Comparison of ENCODE assay signal across 13 mouse cellular contexts in the genomic region with DNA sequence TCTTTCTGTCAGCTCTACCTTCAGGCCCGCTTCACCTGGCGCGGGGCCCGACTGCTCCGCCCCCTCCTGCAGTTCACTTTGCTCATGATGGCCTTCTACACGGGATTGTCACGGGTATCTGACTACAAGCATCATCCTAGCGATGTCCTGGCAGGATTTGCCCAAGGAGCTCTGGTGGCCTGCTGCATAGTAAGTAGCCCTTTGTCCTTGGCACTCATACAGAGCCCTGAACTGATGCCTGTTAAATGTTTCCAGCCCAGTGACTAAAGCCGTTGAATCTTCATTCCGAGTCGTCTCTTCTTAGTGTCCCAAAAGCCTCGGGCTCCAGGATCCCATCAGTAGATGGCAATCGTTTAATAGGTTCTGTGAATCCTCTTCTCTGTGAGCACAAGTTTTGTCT.
DNase-seq lines count a peak whose midpoint lies in the region.
"Had no signal": no experiment of that assay in that cellular context is flagged by ENCODE, and none has a peak within 500 bp of the region (broad histone marks: within the 10 kb centered on the region; RNA-seq: fewer than 3 reads in every experiment).

No protein-coding gene starts in this region.

- peak; percentile 5 for DNase-seq in cerebellum, adult 11-12 months
- DNase-seq in cerebellum, postnatal 36 days, result no peak
- peak; percentile 15 to 19 for DNase-seq in left cerebral cortex, postnatal 14 days (ENCODE audit: low spot score in 2 of 2)
- DNase-seq in left cerebral cortex, adult 18-20 months (ENCODE audit: low spot score in 2 of 2), result no peak
- DNase-seq in adrenal gland, postnatal 25 days, result peak; percentile 33
- peak; percentile 50 to 56 for DNase-seq in cerebellum, postnatal 14 days
- no peak for DNase-seq in heart, postnatal 10 days
- no peak for DNase-seq in kidney, postnatal 10 days
- DNase-seq: B cell, adult 2 months; gastrocnemius, postnatal 10 days; kidney, adult 11 months; lung, embryonic 14.5 days; right cerebral cortex, postnatal 25 days had no signal

- intact Hi-C loops in left cerebral cortex, postnatal 14 days (cut with DNase I), result no loop called here
- intact Hi-C loops in heart, postnatal 10 days (cut with DNase I), result loop anchor here (5.0 kb wide), 2 partner anchors 88 to 333 kb away; no protein-coding TSS in a partner anchor

Comparison
In these comparisons a context has a peak if more than half of its experiments do, and no peak if none do; other contexts are left out.
1. DNase-seq: peak in cerebellum, adult 11-12 months (single experiment), left cerebral cortex, postnatal 14 days (2 of 2), adrenal gland, postnatal 25 days (single experiment) and cerebellum, postnatal 14 days (2 of 2); none in cerebellum, postnatal 36 days (0 of 2), left cerebral cortex, adult 18-20 months (0 of 2), heart, postnatal 10 days (0 of 2) and kidney, postnatal 10 days (single experiment).